Mouse (Mus musculus): ENCODE measurements around the gene Fance. TPM values are rescaled to one million over a fixed set of nuclear protein-coding genes. Genes with fewer than 3 reads are reported as not detected.
A peak's percentile ranks its signal among the peaks of the same experiment; 100 is the strongest.
"Not testable (repeated sequence)": the region's sequence is repeated elsewhere in the genome, so short reads cannot be mapped to it uniquely, and the experiment has no call there.

Gene Fance
- total and polyA plus RNA-seq, 2 experiments from 2014 or later: 26.1 to 33.4 TPM

DNA sequence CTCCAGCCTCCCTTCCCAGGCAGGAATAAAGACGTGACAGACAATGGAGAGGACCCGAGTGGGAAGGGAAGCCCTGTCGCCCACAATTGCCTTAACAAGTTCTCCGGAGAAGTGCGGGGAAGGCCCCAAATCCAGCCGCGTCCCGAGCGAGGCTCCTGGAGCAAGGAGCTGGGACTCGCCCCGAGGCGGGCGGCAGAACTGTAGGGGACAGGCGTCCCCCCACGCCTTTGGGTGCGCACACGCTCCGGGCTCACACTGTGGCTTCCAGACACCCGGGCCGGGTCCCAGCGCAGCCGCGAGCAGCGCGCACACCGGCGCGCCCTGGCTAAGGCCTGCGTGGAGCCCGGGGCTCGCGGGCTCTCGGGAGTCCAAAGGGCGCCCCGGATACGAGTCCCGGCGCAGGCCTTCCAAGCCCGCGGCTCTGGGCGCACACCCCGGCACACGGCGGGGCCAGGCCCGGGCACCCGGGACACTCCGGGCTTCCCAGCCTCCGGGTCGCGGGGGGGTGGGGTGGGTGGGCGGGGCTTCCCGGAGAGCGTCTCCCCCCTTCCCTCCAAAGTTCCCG, 36.7 kb downstream of the Fance start:
- H3K36me3 ChIP-seq (ENCODE audit: insufficient read depth, low read length): no peaks in the 10 kb centered on the region
- peak overlapping the region; percentile 97 for H3K4me2 ChIP-seq (ENCODE audit: low read depth, low read length, poor library complexity, severe bottlenecking)
- peak; percentile 35 for ATAC-seq (ENCODE audit: low FRiP score)
- TF ChIP-seq CTCF (IDR thresholded peaks at IDR 0.05): no peak
- peak overlapping the region; percentile 62 for H3K9ac ChIP-seq (replicated peaks; ENCODE audit: low read length, poor library complexity, severe bottlenecking)
- peaks cover 11% of the 10 kb centered on the region for H3K27me3 ChIP-seq (ENCODE audit: insufficient read depth, low read length)
- DNase-seq (ENCODE audit: low spot score): no peak
- WGBS: 2% methylated on average over 17 of the region's 54 CpGs
- H3K9me3 ChIP-seq (ENCODE audit: low read length): no peaks in the 10 kb centered on the region
- H3K4me3 ChIP-seq (ENCODE audit: low read depth, low read length): peak overlapping the region; percentile 49
- peak overlapping the region; percentile 62; the same call in 1 of the 2 replicates for H3K27ac ChIP-seq (ENCODE audit: low read depth, low read length)
- H3K4me1 ChIP-seq (ENCODE audit: insufficient read depth, low read length): peaks cover 6% of the 10 kb centered on the region; the same call in 1 of the 2 replicates

DNA sequence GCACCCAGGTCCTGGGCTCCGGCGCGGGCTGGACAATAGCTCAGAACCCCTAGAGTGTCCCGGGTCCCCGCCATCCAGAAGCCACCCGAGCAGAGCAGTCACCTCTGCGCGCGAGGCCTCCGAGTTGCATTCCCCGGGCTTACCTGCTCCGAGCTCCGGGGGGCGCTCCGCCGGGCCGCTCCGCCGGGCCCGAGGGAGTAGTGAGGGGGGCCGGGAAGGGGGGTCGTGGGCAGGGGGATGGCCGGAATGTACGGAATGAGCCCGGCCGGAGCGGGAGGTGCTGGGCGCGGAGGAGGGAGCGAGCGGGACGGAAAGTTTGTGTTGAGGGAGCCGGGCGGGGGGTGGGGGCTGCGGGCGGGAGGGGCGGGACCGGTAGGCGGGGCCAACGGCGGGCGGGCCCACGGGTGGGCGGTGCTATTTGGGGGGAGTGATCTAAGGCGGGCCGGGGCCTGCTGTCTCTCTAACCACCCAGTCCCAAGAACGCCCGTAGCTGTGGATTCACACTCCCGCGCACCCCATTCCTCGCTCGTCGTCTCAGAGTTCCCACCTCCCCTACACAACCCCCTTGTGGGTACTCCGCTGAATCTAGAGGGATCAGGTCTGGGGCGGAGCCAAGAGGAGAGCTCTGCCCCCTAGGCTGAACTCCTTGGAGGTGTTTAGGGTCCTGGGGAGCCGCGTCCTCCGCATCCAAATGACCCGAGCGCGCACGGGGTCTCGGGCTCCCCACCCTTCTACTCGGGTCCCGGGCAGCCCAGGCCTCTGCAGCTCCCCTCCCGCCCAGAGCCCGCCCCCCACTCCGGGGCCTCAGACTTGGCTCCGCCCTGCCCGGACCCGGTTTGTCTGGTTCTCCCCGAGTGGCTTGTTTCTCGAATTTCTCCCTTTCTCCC, 37.4 kb downstream of the Fance start, which contains the start of gene Tead3:
Gene Tead3, minus strand, starts transcription at position 352 of the 887 bp plus-strand sequence.
- H3K9me3 ChIP-seq (ENCODE audit: low read length): no peaks in the 10 kb centered on the region
- peak within 1 kb of the TSS; percentile 62 for H3K9ac ChIP-seq (replicated peaks; ENCODE audit: low read length, poor library complexity, severe bottlenecking)
- peaks cover 11% of the 10 kb centered on the region for H3K27me3 ChIP-seq (ENCODE audit: insufficient read depth, low read length)
- ATAC-seq (ENCODE audit: low FRiP score) (peak; percentile 69), DNase-seq (ENCODE audit: low spot score) (peak; percentile 68)
- WGBS: 1% methylated on average over 54 of the region's 73 CpGs
- peak within 1 kb of the TSS; percentile 97 for H3K4me2 ChIP-seq (ENCODE audit: low read depth, low read length, poor library complexity, severe bottlenecking)
- peaks cover 6% of the 10 kb centered on the region; the same call in 1 of the 2 replicates for H3K4me1 ChIP-seq (ENCODE audit: insufficient read depth, low read length)
- TF ChIP-seq CTCF (IDR thresholded peaks at IDR 0.05): peak; percentile 28
- peak within 1 kb of the TSS; percentile 49 for H3K4me3 ChIP-seq (ENCODE audit: low read depth, low read length)
- peak within 1 kb of the TSS; percentile 62; the same call in 1 of the 2 replicates for H3K27ac ChIP-seq (ENCODE audit: low read depth, low read length)
- no peaks in the 10 kb centered on the region for H3K36me3 ChIP-seq (ENCODE audit: insufficient read depth, low read length)

DNA sequence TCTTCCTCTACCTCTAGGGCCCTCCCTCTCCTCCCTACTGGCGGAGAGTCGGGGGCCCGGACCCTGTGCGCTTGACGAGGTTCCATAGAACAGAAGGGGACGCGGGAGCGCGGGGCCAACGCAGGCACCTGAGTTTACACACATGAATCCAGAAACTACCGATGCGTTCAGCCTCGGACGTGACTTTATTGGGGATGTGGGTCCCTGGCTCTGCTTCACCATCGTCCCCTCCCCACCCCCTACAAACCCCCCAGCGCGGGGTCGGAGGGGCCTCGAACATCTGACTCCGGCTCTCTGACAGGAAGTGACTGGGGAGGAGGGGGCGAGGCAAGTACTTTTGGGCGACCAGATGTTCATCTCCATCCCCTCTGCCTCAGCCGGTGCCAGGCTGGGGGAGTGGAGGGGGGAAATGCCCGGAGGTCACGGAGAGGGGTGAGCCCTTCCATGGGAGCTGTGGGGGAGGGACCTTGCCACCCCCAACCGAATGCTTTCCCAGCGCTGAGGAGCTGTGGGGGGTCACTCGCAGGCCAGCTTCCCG, 38.1 kb downstream of the Fance start:
- H3K4me3 ChIP-seq (ENCODE audit: low read depth, low read length): peak overlapping the region; percentile 49
- no peak overlapping the region for H3K27ac ChIP-seq (ENCODE audit: low read depth, low read length)
- no peaks in the 10 kb centered on the region for H3K36me3 ChIP-seq (ENCODE audit: insufficient read depth, low read length)
- H3K9me3 ChIP-seq (ENCODE audit: low read length): no peaks in the 10 kb centered on the region
- ATAC-seq (ENCODE audit: low FRiP score): no peak; the same call in 1 of the 2 replicates
- DNase-seq (ENCODE audit: low spot score): no peak
- TF ChIP-seq CTCF (IDR thresholded peaks at IDR 0.05): no peak
- 2% methylated on average over 23 of the region's 29 CpGs for WGBS
- peaks cover 11% of the 10 kb centered on the region for H3K27me3 ChIP-seq (ENCODE audit: insufficient read depth, low read length)
- H3K4me1 ChIP-seq (ENCODE audit: insufficient read depth, low read length): peaks cover 6% of the 10 kb centered on the region; the same call in 1 of the 2 replicates
- peak overlapping the region; percentile 97 for H3K4me2 ChIP-seq (ENCODE audit: low read depth, low read length, poor library complexity, severe bottlenecking)
- peak overlapping the region; percentile 62; the same call in 1 of the 2 replicates for H3K9ac ChIP-seq (replicated peaks; ENCODE audit: low read length, poor library complexity, severe bottlenecking)

DNA sequence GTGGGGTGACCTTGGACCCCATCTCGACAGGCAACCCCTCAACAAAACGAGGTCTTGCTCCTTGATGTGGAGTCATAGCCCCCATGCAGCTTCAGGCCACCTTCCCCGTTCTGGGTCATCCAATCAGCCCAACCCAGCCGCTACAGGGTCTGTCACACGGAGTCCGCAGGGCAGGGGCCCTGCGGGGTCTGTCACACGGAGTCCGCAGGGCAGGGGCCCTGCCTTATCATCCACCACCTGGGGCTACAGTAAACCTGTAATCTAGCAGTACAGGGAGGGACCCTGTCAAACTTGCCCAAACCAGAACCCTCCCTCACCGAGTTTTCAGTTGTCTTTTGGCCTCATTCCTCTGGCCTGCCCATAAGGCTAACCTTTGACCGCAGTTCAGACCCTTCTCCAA, 38.7 kb downstream of the Fance start:
- WGBS: 25% methylated on average over 11 of the region's 11 CpGs
- no peak for ATAC-seq (ENCODE audit: low FRiP score)
- no peak overlapping the region for H3K4me3 ChIP-seq (ENCODE audit: low read depth, low read length)

DNA sequence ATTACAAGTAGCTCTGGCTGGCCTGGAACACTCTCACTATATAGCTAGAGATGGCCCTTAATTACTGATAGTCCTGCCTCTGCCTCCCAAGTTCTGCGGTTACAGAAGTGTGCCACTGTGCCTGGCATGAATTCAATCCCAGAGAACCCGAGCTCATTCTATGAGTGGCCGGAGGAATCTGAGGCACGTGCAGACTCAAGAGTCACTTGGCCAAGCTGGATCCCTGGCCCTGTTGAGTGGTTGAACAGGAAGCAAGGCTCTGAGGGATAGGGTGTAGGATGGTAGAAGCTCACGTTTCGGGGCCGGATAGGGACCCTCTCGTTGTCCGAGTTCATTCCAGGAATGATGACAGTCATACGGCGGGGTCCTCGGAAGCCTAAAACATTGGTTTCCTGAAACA, 42.6 kb downstream of the Fance start:
- TF ChIP-seq CTCF (IDR thresholded peaks at IDR 0.05): no peak
- peaks cover 30% of the 10 kb centered on the region for H3K27me3 ChIP-seq (ENCODE audit: insufficient read depth, low read length)
- H3K4me1 ChIP-seq (ENCODE audit: insufficient read depth, low read length): 0 out of 2 replicates have a peak, but pooled peaks cover 3% of the 10 kb centered on the region
- no peaks in the 10 kb centered on the region for H3K9me3 ChIP-seq (ENCODE audit: low read length)
- H3K4me3 ChIP-seq (ENCODE audit: low read depth, low read length): no peak overlapping the region
- DNase-seq (ENCODE audit: low spot score): no peak
- H3K27ac ChIP-seq (ENCODE audit: low read depth, low read length): no peak overlapping the region
- no peaks in the 10 kb centered on the region for H3K36me3 ChIP-seq (ENCODE audit: insufficient read depth, low read length)
- H3K4me2 ChIP-seq (ENCODE audit: low read depth, low read length, poor library complexity, severe bottlenecking): no peak overlapping the region
- 89% methylated on average over 12 of the region's 12 CpGs for WGBS
- H3K9ac ChIP-seq (replicated peaks; ENCODE audit: low read length, poor library complexity, severe bottlenecking): no peak overlapping the region
- no peak for ATAC-seq (ENCODE audit: low FRiP score)

More for the DNA sequence above, 38.7 kb downstream of the Fance start:
- Histone ChIP-seq H3K36me3 (ENCODE audit: insufficient read depth, low read length) (no peaks in the 10 kb centered on the region), H3K4me1 (ENCODE audit: insufficient read depth, low read length) (peaks cover 6% of the 10 kb centered on the region; the same call in 1 of the 2 replicates), H3K27ac (ENCODE audit: low read depth, low read length) (no peak overlapping the region), H3K9me3 (ENCODE audit: low read length) (no peaks in the 10 kb centered on the region), H3K4me2 (ENCODE audit: low read depth, low read length, poor library complexity, severe bottlenecking) (peak overlapping the region; percentile 97; the same call in 1 of the 2 replicates), H3K9ac (replicated peaks; ENCODE audit: low read length, poor library complexity, severe bottlenecking) (no peak overlapping the region), H3K27me3 (ENCODE audit: insufficient read depth, low read length) (peaks cover 11% of the 10 kb centered on the region)
- DNase-seq (ENCODE audit: low spot score): no peak
- no peak for TF ChIP-seq CTCF (IDR thresholded peaks at IDR 0.05)

GRCm38 (mm10) chr17:28358576-28359261, 45.4 kb downstream of the Fance start:
- DNase-seq (ENCODE audit: low spot score); H3K36me3 ChIP-seq (ENCODE audit: insufficient read depth, low read length); H3K9me3 ChIP-seq (ENCODE audit: low read length); H3K4me1 ChIP-seq (ENCODE audit: insufficient read depth, low read length); H3K4me3 ChIP-seq (ENCODE audit: low read depth, low read length); H3K27ac ChIP-seq (ENCODE audit: low read depth, low read length); H3K9ac ChIP-seq (replicated peaks; ENCODE audit: low read length, poor library complexity, severe bottlenecking); H3K4me2 ChIP-seq (ENCODE audit: low read depth, low read length, poor library complexity, severe bottlenecking); ATAC-seq (ENCODE audit: low FRiP score): not testable (repeated sequence)
- 18% methylated on average over 24 of the region's 24 CpGs for WGBS
- peaks cover 38% of the 10 kb centered on the region for H3K27me3 ChIP-seq (ENCODE audit: insufficient read depth, low read length)
